Mouse (Mus musculus): ENCODE measurements around the gene Capn11. TPM values are rescaled to one million over a fixed set of nuclear protein-coding genes. Genes with fewer than 3 reads are reported as not detected.

The Capn11 gene
- polyA plus RNA-seq, 1 experiment from 2014 or later = 0.95 TPM

DNA sequence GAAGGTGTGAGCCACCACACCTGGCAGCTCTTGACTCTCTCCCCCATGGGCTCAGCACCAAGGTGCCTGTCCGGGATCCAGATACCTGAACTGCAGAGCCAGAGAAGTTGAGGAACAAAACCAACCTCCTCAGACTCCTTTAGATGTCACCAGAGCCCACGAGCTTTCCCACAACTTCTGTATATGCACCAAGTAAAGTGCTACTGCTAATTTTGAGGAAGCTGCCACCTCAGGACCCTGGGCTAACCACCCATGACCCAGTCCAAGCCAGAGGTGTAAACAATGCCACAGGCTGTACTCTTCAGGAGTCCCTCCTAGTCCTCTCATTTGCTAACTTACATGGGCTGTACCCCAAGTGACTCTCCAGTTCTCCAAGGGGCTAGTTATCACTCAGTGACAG lies 13.5 kb upstream of the Capn11 start:
- Histone ChIP-seq H3K4me1 (no peaks in the 10 kb centered on the region), H3K27ac (no peak overlapping the region), H3K4me3 (no peak overlapping the region), H3K36me3 (peaks cover 82% of the 10 kb centered on the region), H3K27me3 (ENCODE audit: insufficient read depth, poor library complexity, severe bottlenecking) (no peaks in the 10 kb centered on the region), H3K9me3 (no peaks in the 10 kb centered on the region)
- DNase-seq (ENCODE audit: low spot score) = no peak
- WGBS = 84% methylated on average over 2 of the region's 2 CpGs

DNA sequence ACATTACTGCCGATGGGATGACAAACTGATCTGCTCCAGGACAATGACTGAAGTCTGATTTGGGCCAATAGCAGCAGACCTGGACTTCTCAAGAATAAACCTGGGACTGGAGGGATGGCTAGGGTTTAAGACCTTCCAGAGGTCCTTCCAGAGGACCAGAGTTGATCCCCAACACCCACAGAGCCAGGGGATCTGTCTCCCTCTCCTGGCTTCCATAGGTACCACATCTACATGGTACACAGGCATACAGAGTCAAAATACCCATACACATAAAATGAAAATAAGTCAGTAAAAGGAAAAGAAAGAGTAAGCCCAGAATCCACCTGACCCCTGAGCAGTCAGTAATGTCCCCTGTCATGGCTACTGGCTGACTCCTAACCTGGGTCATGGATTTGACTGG lies 12.7 kb upstream of the Capn11 start:
- H3K4me3 ChIP-seq = no peak overlapping the region
- no peaks in the 10 kb centered on the region for H3K27me3 ChIP-seq (ENCODE audit: insufficient read depth, poor library complexity, severe bottlenecking)
- DNase-seq (ENCODE audit: low spot score) = no peak
- no peaks in the 10 kb centered on the region for H3K4me1 ChIP-seq
- no peak overlapping the region for H3K27ac ChIP-seq
- H3K36me3 ChIP-seq = peaks cover 85% of the 10 kb centered on the region
- no peaks in the 10 kb centered on the region for H3K9me3 ChIP-seq
- 86% methylated on average over 1 of the region's 1 CpGs for WGBS

- H3K36me3 ChIP-seq = peaks cover 77% of the 10 kb centered on the region
- DNase-seq (ENCODE audit: low spot score) = no peak
- WGBS = 91% methylated on average over 10 of the region's 10 CpGs
Observed at GRCm38 (mm10) chr17:45667986-45668385, 8.9 kb upstream of the Capn11 start.

GRCm38 (mm10) chr17:45667481-45667880 lies 8.4 kb upstream of the Capn11 start:
- H3K9me3 ChIP-seq = no peaks in the 10 kb centered on the region
- H3K36me3 ChIP-seq = peaks cover 77% of the 10 kb centered on the region
- H3K4me3 ChIP-seq = no peak overlapping the region
- DNase-seq (ENCODE audit: low spot score) = no peak
- 0 out of 2 replicates have a peak, but pooled peaks cover 8% of the 10 kb centered on the region for H3K27me3 ChIP-seq (ENCODE audit: insufficient read depth, poor library complexity, severe bottlenecking)
- H3K4me1 ChIP-seq = peaks cover 11% of the 10 kb centered on the region
- 81% methylated on average over 10 of the region's 10 CpGs for WGBS
- no peak overlapping the region for H3K27ac ChIP-seq

More at GRCm38 (mm10) chr17:45667986-45668385, 8.9 kb upstream of the Capn11 start:
- H3K27ac ChIP-seq = no peak overlapping the region
- peaks cover 11% of the 10 kb centered on the region for H3K4me1 ChIP-seq
- H3K27me3 ChIP-seq (ENCODE audit: insufficient read depth, poor library complexity, severe bottlenecking) = 0 out of 2 replicates have a peak, but pooled peaks cover 8% of the 10 kb centered on the region
- H3K4me3 ChIP-seq = no peak overlapping the region
- no peaks in the 10 kb centered on the region for H3K9me3 ChIP-seq

DNA sequence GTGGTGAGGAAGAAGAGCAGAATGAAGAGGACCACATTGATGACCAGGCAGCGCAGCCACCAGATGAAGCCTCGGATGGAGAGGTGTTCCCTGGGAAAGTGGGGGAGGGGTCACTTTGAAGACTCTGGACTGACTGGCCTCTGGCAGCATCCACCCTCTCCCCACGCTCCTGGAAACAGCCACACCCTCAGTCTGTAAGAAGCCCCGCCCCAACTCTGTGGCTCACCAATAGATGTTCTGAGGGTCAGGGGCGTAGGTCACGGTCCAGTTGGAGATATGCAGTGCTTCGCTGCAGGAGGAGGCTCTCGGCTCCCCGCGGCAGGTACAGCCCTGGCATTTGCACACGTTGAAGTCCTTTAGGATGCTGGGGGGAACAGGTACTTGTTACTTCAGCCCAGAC lies 7.0 kb upstream of the Capn11 start:
- Histone ChIP-seq H3K36me3 (peaks cover 83% of the 10 kb centered on the region), H3K27me3 (ENCODE audit: insufficient read depth, poor library complexity, severe bottlenecking) (0 out of 2 replicates have a peak, but pooled peaks cover 8% of the 10 kb centered on the region), H3K27ac (no peak overlapping the region), H3K9me3 (no peaks in the 10 kb centered on the region), H3K4me1 (peaks cover 11% of the 10 kb centered on the region), H3K4me3 (no peak overlapping the region)
- DNase-seq (ENCODE audit: low spot score) = no peak
- 71% methylated on average over 11 of the region's 11 CpGs for WGBS

GRCm38 (mm10) chr17:45664608-45665007 lies 5.5 kb upstream of the Capn11 start:
- H3K36me3 ChIP-seq = peaks cover 75% of the 10 kb centered on the region
- no peak overlapping the region for H3K27ac ChIP-seq
- 0 out of 2 replicates have a peak, but pooled peaks cover 8% of the 10 kb centered on the region for H3K27me3 ChIP-seq (ENCODE audit: insufficient read depth, poor library complexity, severe bottlenecking)
- H3K4me1 ChIP-seq = peaks cover 20% of the 10 kb centered on the region
- no peak for DNase-seq (ENCODE audit: low spot score)
- 83% methylated on average over 13 of the region's 13 CpGs for WGBS
- H3K9me3 ChIP-seq = no peaks in the 10 kb centered on the region
- no peak overlapping the region for H3K4me3 ChIP-seq

DNA sequence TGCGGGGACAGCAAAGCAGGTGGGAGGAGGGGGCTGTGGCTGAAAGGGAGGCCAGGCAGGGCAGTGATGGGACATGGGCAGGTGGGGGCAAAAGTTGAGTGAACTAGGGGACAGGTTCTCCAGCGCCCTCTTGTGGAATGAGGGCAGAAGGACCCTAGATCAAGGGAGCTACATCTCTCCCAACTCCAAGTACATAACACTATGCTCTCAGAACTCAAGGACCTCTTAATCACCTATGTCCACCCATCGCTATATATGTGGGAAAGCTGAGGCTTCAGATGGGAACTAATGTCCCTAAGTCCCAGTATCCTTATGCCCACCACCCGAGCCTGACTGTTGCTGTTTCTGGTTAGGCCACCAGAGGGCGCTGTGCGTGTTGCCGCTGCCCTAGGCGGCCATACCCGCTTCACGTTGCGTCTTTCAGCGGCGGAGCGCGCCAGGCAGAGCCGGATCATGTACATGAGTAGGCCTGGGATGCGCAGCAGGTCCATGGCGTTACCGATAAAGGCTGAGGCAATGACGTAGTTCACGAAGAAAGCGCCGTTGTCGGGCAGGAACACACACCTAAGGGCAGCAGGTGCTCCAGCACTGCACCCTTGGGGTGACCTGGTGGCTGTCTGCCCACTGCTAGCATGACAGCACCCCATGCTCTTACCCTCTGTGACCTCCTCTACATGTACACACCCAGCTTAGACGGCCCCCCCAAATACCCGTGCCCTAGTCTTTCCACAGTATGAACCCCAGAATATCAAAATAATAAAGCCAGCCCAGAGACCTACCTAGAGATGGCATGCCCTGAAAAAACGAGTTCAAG lies 4.2 kb upstream of the Capn11 start:
- Histone ChIP-seq H3K4me1 (peaks cover 29% of the 10 kb centered on the region), H3K27ac (0 out of 2 replicates have a peak overlapping the region, but pooled peaks have one; percentile 3), H3K27me3 (ENCODE audit: insufficient read depth, poor library complexity, severe bottlenecking) (0 out of 2 replicates have a peak, but pooled peaks cover 8% of the 10 kb centered on the region), H3K9me3 (no peaks in the 10 kb centered on the region), H3K4me3 (peak overlapping the region; percentile 42), H3K36me3 (peaks cover 64% of the 10 kb centered on the region)
- peak; percentile 92 for DNase-seq (ENCODE audit: low spot score)
- WGBS = 27% methylated on average over 27 of the region's 27 CpGs

GRCm38 (mm10) chr17:45655820-45656219 lies 3.3 kb downstream of the Capn11 start:
- no peak for DNase-seq (ENCODE audit: low spot score)
- WGBS = 26% methylated on average over 6 of the region's 6 CpGs
- no peak overlapping the region for H3K4me3 ChIP-seq
- peaks cover 4% of the 10 kb centered on the region; the same call in 1 of the 2 replicates for H3K36me3 ChIP-seq
- H3K9me3 ChIP-seq = no peaks in the 10 kb centered on the region
- H3K4me1 ChIP-seq = peaks cover 19% of the 10 kb centered on the region
- H3K27ac ChIP-seq = no peak overlapping the region
- no peaks in the 10 kb centered on the region for H3K27me3 ChIP-seq (ENCODE audit: insufficient read depth, poor library complexity, severe bottlenecking)

DNA sequence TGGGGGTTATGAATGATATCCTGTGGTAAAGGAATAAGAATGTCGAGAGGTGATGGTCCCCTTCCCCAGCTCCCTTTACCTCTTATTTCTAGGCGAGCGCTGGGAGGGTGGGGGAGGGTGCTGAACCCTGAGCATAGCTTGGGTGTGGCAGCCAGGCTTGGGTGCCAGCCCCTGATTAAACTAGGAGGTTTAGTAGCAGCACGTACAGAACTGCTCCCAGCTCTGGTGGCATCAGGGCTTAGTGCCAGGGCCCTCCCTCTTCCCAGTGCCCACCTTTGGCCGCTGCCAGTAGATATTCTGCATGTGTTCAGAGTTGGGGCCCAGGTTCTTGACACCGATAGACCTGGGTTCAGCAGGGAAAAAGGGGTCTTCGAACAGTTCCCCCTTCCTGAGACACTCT lies 5.9 kb downstream of the Capn11 start:
- Histone ChIP-seq H3K4me1 (0 out of 2 replicates have a peak, but pooled peaks cover 2% of the 10 kb centered on the region), H3K4me3 (no peak overlapping the region), H3K27ac (no peak overlapping the region), H3K27me3 (ENCODE audit: insufficient read depth, poor library complexity, severe bottlenecking) (no peaks in the 10 kb centered on the region), H3K9me3 (no peaks in the 10 kb centered on the region), H3K36me3 (no peaks in the 10 kb centered on the region)
- 63% methylated on average over 7 of the region's 7 CpGs for WGBS
- no peak for DNase-seq (ENCODE audit: low spot score)

GRCm38 (mm10) chr17:45644185-45644584 lies 14.9 kb downstream of the Capn11 start:
- DNase-seq (ENCODE audit: low spot score) = no peak
- WGBS = 94% methylated on average over 4 of the region's 4 CpGs
- Histone ChIP-seq H3K27me3 (ENCODE audit: insufficient read depth, poor library complexity, severe bottlenecking) (peaks cover 2% of the 10 kb centered on the region), H3K4me1 (no peaks in the 10 kb centered on the region), H3K27ac (no peak overlapping the region), H3K36me3 (no peaks in the 10 kb centered on the region), H3K9me3 (no peaks in the 10 kb centered on the region), H3K4me3 (no peak overlapping the region)

GRCm38 (mm10) chr17:45642701-45643100 lies 16.4 kb downstream of the Capn11 start:
- 21% methylated on average over 12 of the region's 12 CpGs for WGBS
- H3K27me3 ChIP-seq (ENCODE audit: insufficient read depth, poor library complexity, severe bottlenecking) = peaks cover 8% of the 10 kb centered on the region
- no peak overlapping the region for H3K27ac ChIP-seq
- H3K4me3 ChIP-seq = no peak overlapping the region
- DNase-seq (ENCODE audit: low spot score) = peak; percentile 87
- no peaks in the 10 kb centered on the region for H3K9me3 ChIP-seq
- H3K36me3 ChIP-seq = no peaks in the 10 kb centered on the region
- no peaks in the 10 kb centered on the region for H3K4me1 ChIP-seq

GRCm38 (mm10) chr17:45641981-45642380 lies 17.1 kb downstream of the Capn11 start:
- H3K4me3 ChIP-seq = no peak overlapping the region
- no peak overlapping the region for H3K27ac ChIP-seq
- H3K9me3 ChIP-seq = no peaks in the 10 kb centered on the region
- H3K4me1 ChIP-seq = no peaks in the 10 kb centered on the region
- H3K27me3 ChIP-seq (ENCODE audit: insufficient read depth, poor library complexity, severe bottlenecking) = peaks cover 8% of the 10 kb centered on the region
- 91% methylated on average over 8 of the region's 8 CpGs for WGBS
- DNase-seq (ENCODE audit: low spot score) = no peak
- H3K36me3 ChIP-seq = no peaks in the 10 kb centered on the region

DNA sequence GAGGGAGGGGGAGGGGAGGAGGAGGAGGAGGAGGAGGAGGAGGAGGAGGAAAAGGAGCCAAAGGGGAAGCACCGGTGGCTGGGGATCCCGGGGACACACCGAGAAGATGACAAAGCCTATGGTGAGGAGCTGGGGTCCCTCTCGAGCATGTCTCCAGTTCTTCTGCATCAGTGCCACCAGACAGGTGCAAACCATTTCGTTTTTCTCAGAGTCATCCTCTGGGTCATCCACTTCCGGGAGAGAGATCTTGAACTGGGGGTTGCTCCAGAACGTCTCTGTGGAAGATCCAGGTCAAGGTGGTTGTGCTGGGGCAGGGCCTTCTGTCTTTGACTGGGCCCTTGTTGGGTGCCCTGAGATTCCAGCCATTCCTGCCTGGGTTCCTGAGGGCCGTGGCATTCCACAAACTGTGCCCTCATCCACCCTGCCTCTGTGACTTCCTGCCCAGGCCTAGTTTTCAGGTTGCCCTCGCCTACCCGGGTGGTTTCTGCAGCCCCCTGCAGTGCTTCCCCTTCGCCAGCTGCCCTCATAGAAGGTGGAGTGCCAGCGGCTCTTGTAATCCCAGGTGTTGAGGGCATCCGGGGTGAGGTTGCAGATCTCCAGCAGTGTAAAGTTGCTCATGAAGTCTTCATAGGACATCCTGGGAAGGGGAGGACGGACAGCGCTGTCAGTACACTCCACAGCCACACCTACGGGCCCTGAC lies 20.4 kb downstream of the Capn11 start:
- Histone ChIP-seq H3K4me3 (no peak overlapping the region), H3K4me1 (no peaks in the 10 kb centered on the region), H3K36me3 (no peaks in the 10 kb centered on the region), H3K27me3 (ENCODE audit: insufficient read depth, poor library complexity, severe bottlenecking) (peaks cover 8% of the 10 kb centered on the region), H3K27ac (no peak overlapping the region), H3K9me3 (no peaks in the 10 kb centered on the region)
- DNase-seq (ENCODE audit: low spot score) = no peak
- 73% methylated on average over 16 of the region's 16 CpGs for WGBS
